ENCODE assay signal across 1 mouse cellular context in genomic region chr11:93968005-93968847, GRCm38 (mm10).
TF ChIP-seq lines count a peak whose summit lies in the region.

Gene Gm20390, minus strand, starts transcription at chr11:93968293.
Gene Nme1, minus strand, starts transcription at chr11:93968521.

TF ChIP-seq in myocyte, 11 proteins besides CTCF, POLR2A, EP300 and RAD21 (continued from another document):
- TF ChIP-seq MAX (IDR thresholded peaks at IDR 0.05; ENCODE audit: low read depth), result peak; percentile 46
- TF ChIP-seq MYOG (IDR thresholded peaks at IDR 0.05; ENCODE audit: control insufficient read depth in 1 of 3, insufficient read depth in 1 of 3, insufficient read length in 2 of 3, low read depth in 2 of 3), result peak; percentile 72 to 88 (median 80)
- TF ChIP-seq SRF (IDR thresholded peaks at IDR 0.05; ENCODE audit: control insufficient read depth, insufficient read length, low read depth), result peak; percentile 17
